Mouse (Mus musculus): Measurements from ENCODE around the gene Ctsr.
"Not testable (repeated sequence)": the region's sequence is repeated elsewhere in the genome, so short reads cannot be mapped to it uniquely, and the experiment has no call there.

The Ctsr gene

GRCm38 (mm10) chr13:61164156-61164555, at the start of gene Ctsr:
TSS of gene Ctsr (minus strand) at chr13:61164256.
- in situ Hi-C loops (cut with MboI; ENCODE audit: low pct_unique_long_range_greater_than_20kb in 1 of 2, low sequenced_read_pairs in 2 of 2, unreplicated experiment in 1 of 2), result no loop called here

- in situ Hi-C loops (cut with MboI; ENCODE audit: low pct_unique_long_range_greater_than_20kb in 1 of 2, low sequenced_read_pairs in 2 of 2, unreplicated experiment in 1 of 2), result no loop called here
These were observed 39.3 kb upstream of the Ctsr start, which contains the start of gene Cts6 for GRCm38 (mm10) chr13:61203310-61203709. TSS of gene Cts6 (minus strand) at chr13:61203410.

- in situ Hi-C loops (cut with MboI; ENCODE audit: low pct_unique_long_range_greater_than_20kb in 1 of 2, low sequenced_read_pairs in 2 of 2, unreplicated experiment in 1 of 2), result not testable (repeated sequence)
These were observed 21.3 kb upstream of the Ctsr start for GRCm38 (mm10) chr13:61185151-61185933.

GRCm38 (mm10) chr13:61164622-61165021, 566 bp upstream of the Ctsr start:
- in situ Hi-C loops (cut with MboI; ENCODE audit: low pct_unique_long_range_greater_than_20kb in 1 of 2, low sequenced_read_pairs in 2 of 2, unreplicated experiment in 1 of 2), result no loop called here
